Mouse (Mus musculus) layer of hippocampus, adult 9-11 months (tissue): Measurements from ENCODE around the gene Ints14.

Experiments
- DNase-seq: peaks from one replicate; pipeline ENCODE4 v3.0.0; 2022

Ints14 gene

GRCm38 (mm10) chr9:64960117-64960977 is at the start of gene Ints14:
Ints14 (plus strand) TSS chr9:64960905.
- DNase-seq, result peak; percentile 94

GRCm38 (mm10) chr9:64913406-64913805 is 47.3 kb upstream of the Ints14 start:
- DNase-seq, result no peak

GRCm38 (mm10) chr9:64913973-64914372 is 46.7 kb upstream of the Ints14 start:
- DNase-seq, result no peak

GRCm38 (mm10) chr9:64914629-64915028 is 46.1 kb upstream of the Ints14 start:
- no peak for DNase-seq

- no peak for DNase-seq
Measured at GRCm38 (mm10) chr9:64918560-64918959, 42.1 kb upstream of the Ints14 start.

GRCm38 (mm10) chr9:64925771-64926170 is 34.9 kb upstream of the Ints14 start:
- peak; percentile 57 for DNase-seq

- peak; percentile 91 for DNase-seq
Measured at GRCm38 (mm10) chr9:64926201-64926991, 34.3 kb upstream of the Ints14 start.

- DNase-seq, result no peak
Measured at GRCm38 (mm10) chr9:64930256-64930655, 30.4 kb upstream of the Ints14 start.

GRCm38 (mm10) chr9:64931751-64932610 is 28.7 kb upstream of the Ints14 start:
- DNase-seq, result no peak

GRCm38 (mm10) chr9:64934015-64934754 is 26.5 kb upstream of the Ints14 start:
- no peak for DNase-seq

GRCm38 (mm10) chr9:64936508-64936907 is 24.2 kb upstream of the Ints14 start:
- DNase-seq, result peak; percentile 44

GRCm38 (mm10) chr9:64937491-64937890 is 23.2 kb upstream of the Ints14 start:
- DNase-seq, result no peak

- DNase-seq, result no peak
Measured at GRCm38 (mm10) chr9:64938535-64938934, 22.2 kb upstream of the Ints14 start.

GRCm38 (mm10) chr9:64939281-64939680 is 21.4 kb upstream of the Ints14 start:
- DNase-seq, result no peak

- no peak for DNase-seq
Measured at GRCm38 (mm10) chr9:64939790-64940189, 20.9 kb upstream of the Ints14 start.

- DNase-seq, result no peak
Measured at GRCm38 (mm10) chr9:64940731-64941346, 19.9 kb upstream of the Ints14 start.

GRCm38 (mm10) chr9:64941650-64942049 is 19.1 kb upstream of the Ints14 start:
- no peak for DNase-seq

GRCm38 (mm10) chr9:64943997-64944396 is 16.7 kb upstream of the Ints14 start:
- DNase-seq, result no peak

- no peak for DNase-seq
Measured at GRCm38 (mm10) chr9:64947483-64948095, 13.1 kb upstream of the Ints14 start.

GRCm38 (mm10) chr9:64951161-64951657 is 9.5 kb upstream of the Ints14 start, which contains the start of gene Slc24a1:
Slc24a1 (minus strand) TSS chr9:64951607.
- DNase-seq, result no peak

- no peak for DNase-seq
Measured at GRCm38 (mm10) chr9:64952055-64952454, 8.7 kb upstream of the Ints14 start.
